Mouse (Mus musculus) hindlimb bud, embryonic 11.5 days (tissue): ENCODE measurements at regions not wholly inside any gene's neighbourhood (a gene's known extent, or its start where the extent isn't known, plus 50 kb on each side); places are given as distances from the start of the nearest gene placed in this dataset.
A peak's percentile ranks its signal among the peaks of the same experiment; 100 is the strongest.

Source experiments
- DNase-seq: peaks from one replicate; pipeline ENCODE4 v3.0.0-alpha.2; 2012; ENCODE audit warnings: low read depth, low spot score; ENCODE audit errors: extremely low spot score

GRCm38 (mm10) chr13:69182478-69182877 lies 183.1 kb upstream of the Adcy2 start:
- DNase-seq, result no peak

- no peak for DNase-seq
Measured at GRCm38 (mm10) chr13:69190661-69191060, 191.3 kb upstream of the Adcy2 start.

GRCm38 (mm10) chr13:69196464-69196871 lies 197.1 kb upstream of the Adcy2 start:
- DNase-seq, result no peak

- DNase-seq, result no peak
Measured at GRCm38 (mm10) chr13:69207741-69208568, 208.6 kb upstream of the Adcy2 start.

DNA sequence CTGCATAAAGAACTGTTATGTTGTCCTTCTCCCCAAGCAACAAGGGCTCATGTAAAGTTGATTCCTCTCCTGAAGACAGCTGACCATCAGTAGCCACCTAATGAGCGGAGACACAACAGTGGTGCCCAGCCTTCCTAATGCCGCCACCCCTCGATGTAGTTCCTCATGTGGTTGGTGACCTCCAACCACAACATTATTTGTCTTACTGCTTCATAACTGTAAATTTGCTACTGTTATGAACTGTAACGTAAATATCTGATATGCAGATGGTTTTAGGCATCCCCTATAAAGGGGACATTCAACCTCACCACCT lies 209.2 kb upstream of the Adcy2 start:
- no peak for DNase-seq

DNA sequence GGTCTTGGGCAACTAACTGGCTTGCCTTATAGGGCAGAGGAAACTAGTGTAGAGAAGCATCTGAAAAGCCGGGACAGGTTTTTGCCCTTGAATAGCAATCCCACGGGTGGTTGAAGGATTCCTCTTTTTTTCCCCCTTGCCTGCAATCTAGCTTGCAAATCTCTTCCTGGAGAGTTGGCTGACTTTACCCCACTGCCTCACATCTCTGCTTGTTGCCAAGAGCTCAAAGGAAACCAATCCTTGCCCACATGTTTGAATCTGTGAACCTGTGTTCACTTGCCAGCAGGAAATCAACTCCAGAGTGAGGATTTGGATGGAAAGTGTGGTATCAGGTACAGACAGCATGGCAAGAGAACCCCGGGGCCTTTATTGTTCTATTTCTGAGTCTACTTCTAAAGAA lies 217.2 kb upstream of the Adcy2 start:
- no peak for DNase-seq

DNA sequence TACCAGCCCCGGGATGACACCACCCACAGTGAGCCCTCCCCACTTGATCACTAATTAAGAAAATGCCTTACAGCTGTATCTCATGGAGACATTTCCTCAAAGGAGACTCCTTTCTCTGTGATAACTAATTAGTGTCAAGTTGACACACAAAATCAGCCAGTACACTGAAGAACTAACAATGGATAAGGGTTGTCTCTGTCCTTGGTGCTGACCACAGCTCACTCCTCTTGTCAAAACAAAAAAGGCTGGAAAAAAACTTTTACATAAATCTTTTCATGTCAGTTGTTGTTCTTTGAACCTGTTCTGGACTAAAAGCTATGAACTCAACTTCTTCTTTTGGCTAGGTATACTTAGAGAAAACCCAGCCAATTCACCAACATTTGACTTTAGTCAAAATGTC lies 221.1 kb upstream of the Adcy2 start:
- DNase-seq, result no peak

- DNase-seq, result no peak
Measured at GRCm38 (mm10) chr13:69226538-69226937, 227.2 kb upstream of the Adcy2 start.

GRCm38 (mm10) chr13:69230361-69230943 lies 231.1 kb upstream of the Adcy2 start:
- DNase-seq, result no peak

DNA sequence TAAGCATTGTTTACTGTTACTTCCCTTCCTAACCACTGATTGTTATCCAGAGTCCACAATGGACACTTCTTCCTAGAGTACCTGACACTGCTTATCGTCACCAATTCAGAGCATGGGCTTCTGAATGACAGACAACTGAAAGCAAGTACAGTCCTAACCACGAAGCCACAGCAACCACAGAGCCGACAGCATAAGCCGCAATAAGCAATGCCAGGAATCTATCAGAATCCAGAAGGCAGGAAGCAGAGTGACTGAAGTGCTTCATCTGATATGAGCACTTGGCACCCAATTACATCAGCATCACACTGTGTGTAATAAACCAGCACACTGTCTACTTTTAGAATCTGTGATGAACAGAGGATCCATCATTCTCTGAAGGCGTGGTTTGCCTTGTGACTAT lies 237.0 kb upstream of the Adcy2 start:
- no peak for DNase-seq

GRCm38 (mm10) chr13:69237918-69238317 lies 238.6 kb upstream of the Adcy2 start:
- no peak for DNase-seq

DNA sequence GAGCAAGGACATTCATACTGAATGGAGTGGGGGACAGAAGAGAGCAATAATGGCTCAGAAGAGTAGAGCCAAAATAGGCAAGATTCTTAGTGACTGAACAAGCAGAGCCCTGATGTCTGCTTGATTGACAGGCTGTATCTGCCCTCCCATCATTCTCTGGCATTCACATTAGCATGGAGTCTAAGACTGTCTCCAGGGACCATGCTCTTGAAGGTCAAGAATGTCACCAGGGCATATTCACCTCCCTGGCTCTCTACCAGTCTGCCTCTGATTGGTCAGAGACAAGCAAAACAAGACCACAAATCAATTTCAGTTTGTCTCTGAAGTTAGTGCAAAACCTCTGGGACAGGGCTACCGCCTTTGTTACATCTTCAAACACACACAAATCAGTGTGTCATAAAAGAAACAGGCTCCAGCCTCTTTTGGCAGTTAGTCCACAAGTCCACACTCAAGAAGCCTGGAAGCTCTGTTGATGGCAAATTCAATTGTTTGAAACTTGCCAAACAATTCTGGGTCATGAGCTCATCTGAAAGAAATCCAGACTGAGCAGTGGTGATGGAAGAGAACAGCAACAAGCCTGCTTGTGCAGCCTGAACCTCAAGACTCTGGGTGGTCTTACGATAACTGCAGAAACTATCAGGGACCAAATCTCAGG lies 240.0 kb upstream of the Adcy2 start:
- DNase-seq, result no peak

DNA sequence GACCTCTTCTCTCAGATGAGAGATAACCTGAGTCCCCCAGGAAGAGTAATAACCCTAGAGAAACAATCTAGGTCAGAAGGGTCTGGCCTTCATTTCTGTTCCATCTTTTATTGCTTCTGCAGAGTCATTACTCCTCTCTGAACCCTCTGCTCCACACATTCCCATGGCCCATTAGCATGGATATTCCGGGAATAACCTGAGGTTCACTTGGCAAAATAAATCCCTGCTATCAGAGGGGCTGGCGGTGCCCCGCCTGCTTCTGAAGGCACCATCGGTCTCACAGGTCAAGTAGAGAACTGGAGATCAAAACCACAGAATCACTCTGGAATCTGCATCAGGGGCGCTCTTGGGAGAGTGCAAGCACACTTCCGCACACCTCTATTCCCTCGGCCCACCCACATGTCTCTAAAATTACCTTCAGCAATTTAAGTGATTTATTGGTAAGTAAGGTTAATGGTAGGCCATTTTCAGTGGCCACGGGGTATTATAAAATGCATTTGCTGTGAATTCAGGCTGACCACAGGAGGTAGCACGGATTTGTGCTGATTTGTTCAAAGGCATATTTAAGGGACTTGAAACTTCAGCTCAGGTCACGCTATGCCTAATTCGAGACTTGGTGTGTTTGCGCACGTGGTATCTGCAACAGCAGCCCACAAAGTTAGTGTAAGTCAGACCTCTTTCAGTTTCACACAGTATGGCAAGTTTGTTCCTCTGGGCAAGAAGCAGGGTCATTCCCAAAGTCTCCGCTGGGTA lies 243.4 kb upstream of the Adcy2 start:
- peak; percentile 18 for DNase-seq

GRCm38 (mm10) chr13:69250334-69251129 lies 251.2 kb upstream of the Adcy2 start:
- DNase-seq, result no peak

DNA sequence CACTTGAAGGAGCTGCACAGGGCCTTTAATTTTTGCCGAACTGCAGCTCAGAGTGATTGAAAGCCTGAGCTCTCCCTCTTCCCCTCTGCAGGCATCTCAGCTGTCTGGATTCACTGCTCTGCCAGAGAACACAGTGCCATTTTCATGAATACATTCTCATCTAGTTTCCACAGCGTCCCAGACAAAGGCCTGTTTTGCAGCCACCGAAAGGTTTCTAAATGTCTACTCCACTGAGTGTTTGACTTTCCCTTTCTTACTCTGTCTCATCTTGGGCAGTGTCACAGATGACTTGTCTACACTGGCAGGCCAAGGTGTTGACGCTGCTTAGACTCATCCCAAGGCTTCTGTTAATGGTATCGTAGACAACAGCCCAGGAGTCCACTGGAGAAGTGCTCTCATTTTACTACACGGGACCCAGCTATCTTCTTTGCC lies 251.8 kb upstream of the Adcy2 start:
- no peak for DNase-seq

DNA sequence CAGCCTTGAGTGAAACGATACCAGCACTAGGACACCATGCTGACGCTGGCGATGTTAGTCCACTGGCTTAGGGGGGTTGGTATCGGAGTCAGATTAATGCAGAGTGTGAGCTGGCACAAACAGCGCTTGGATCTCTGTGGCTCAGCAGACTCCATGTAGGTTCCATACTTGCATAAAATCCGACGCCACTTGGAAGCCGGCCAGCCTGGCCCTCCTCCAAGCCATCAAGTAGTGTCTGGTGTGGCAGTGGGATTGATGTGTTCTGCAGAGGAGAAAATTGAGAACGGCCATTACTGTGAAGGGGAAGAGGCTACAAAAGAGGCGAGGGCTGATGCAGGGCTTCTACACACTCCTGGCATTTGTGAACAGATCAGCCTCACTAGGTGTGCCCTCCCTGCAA lies 253.0 kb upstream of the Adcy2 start:
- no peak for DNase-seq

DNA sequence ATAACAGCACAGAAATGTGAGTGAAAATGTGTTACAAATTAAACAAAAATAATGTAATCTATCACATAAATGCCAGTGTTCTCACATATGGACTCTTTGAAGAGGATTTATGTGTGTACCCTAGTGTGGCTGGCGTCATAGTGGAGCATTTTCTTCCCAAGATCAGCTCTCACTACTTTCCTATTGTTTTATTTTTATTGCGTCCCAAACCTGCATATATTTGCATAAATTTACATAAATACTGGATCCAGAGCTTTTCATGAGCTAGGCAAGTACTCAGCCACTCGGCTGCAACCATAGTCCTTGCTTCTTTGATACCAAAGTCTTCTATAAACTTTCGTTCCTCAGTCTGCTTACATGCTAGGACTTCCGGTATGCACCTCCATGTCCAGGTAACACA lies 261.1 kb upstream of the Adcy2 start:
- no peak for DNase-seq

GRCm38 (mm10) chr13:69260972-69261371 lies 261.6 kb upstream of the Adcy2 start:
- DNase-seq, result no peak

- DNase-seq, result no peak
Measured at GRCm38 (mm10) chr13:69263722-69264121, 264.4 kb upstream of the Adcy2 start.

GRCm38 (mm10) chr13:69266071-69266470 lies 266.7 kb upstream of the Adcy2 start:
- DNase-seq, result no peak

GRCm38 (mm10) chr13:69272506-69272905 lies 261.0 kb upstream of the Nsun2 start:
- DNase-seq, result no peak
